Mouse (Mus musculus): ENCODE data around the gene Add3. TPM values are rescaled to one million over a fixed set of nuclear protein-coding genes. Genes with fewer than 3 reads are reported as not detected.

Gene Add3
- polyA plus RNA-seq, 1 experiment from 2014 or later, result 106 TPM

DNA sequence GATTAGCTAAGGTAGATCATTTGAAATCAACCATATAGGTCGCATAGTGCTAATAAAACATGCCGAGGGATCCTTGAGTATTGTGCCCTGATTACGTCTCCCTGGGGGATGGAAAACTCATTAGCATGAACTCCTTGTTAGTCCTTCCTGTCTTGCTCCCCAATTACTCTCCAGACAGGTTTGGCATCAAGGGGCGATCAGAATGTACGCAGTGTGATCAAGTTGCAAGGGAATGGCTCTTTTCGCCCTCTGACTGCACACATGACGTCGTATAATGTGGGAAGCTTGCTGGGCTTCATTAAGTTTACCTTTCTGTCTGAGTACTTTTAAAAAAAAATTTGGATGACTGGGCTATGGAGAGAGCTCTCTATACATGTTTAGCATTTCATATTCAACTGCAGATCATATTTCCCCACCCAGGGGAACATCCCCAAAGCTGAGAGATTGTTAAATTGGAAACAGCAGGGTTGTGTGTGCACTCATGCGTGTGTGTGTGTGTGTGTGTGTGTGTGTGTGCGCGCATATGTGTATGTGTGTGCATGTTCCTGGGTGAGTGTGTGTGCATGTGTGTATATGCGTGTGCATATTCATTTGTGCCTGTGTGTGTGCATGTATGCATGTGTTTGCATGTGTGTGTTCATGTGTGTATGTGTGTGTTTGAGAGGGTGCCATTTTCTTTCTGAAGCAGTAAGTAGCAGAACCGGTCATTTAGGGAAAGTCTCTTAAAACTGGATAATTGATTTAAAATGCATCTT, 3.7 kb upstream of the Add3 start:
- Histone ChIP-seq H3K4me3 (no peak overlapping the region), H3K4me2 (no peak overlapping the region), H3K27me3 (no peaks in the 10 kb centered on the region), H3K27ac (no peak overlapping the region), H3K9me3 (no peaks in the 10 kb centered on the region), H3K36me3 (no peaks in the 10 kb centered on the region), H3K9ac (no peak overlapping the region), H3K4me1 (peaks cover 23% of the 10 kb centered on the region; the same call in 1 of the 2 replicates)
- 64% methylated on average over 13 of the region's 13 CpGs for WGBS
- no peak for ATAC-seq (ENCODE audit: borderline replicate concordance, extremely low read depth, low FRiP score, low TSS enrichment)

DNA sequence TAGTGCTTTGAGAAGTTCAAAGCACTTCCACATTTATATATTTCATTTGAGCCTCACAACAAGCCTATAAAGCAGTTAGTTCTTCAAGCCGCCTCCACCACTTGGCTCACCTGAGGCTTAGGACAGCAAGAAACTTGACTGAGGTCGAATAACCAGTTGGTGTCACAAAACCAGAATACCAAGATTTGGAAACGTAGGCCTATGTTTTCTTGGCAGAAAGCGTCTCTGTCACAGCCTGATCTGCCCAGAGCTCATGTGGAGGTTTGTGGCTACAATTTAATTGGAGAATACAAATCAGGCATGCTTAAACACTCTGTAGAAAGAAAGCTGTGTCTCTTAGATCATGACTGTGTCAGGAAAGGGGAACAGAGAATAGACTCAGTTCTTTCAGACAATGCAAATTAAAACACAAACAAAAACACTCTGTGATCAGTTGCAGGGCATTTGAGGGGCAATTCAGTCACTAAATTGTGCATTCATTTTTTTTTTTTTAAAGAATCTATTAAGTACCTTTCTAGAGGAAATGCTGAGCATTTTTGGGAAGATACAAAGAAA, 3.0 kb upstream of the Add3 start:
- H3K4me3 ChIP-seq, result no peak overlapping the region
- no peak for ATAC-seq (ENCODE audit: borderline replicate concordance, extremely low read depth, low FRiP score, low TSS enrichment)
- H3K9ac ChIP-seq, result no peak overlapping the region
- no peaks in the 10 kb centered on the region for H3K36me3 ChIP-seq
- H3K4me2 ChIP-seq, result no peak overlapping the region
- H3K4me1 ChIP-seq, result peaks cover 26% of the 10 kb centered on the region; the same call in 1 of the 2 replicates
- no peaks in the 10 kb centered on the region for H3K27me3 ChIP-seq
- H3K9me3 ChIP-seq, result no peaks in the 10 kb centered on the region
- no peak overlapping the region for H3K27ac ChIP-seq
- 51% methylated on average over 4 of the region's 4 CpGs for WGBS

DNA sequence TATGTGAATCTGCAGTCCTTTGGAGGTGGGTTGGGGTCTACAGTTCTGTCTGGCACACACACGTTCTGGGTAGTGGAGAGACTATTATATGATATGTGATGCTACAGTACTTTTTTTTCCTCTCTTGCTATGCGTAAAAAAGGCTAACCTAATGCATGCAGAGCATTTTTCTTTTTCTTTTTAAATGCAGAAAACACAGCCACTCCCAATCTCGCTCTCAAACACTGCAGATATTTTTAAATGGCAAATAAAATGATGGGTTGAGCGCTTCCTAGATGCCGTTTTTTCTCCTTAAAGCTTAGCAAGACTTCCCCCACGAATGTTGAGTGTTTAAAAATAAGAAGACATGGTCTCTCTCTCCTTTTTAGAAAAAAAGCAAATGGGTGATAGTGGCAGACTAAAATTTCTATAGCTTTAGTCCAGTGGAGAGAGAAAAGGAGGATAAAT, 584 bp downstream of the Add3 start:
- peak overlapping the region; percentile 66 for H3K4me3 ChIP-seq
- H3K9me3 ChIP-seq, result no peaks in the 10 kb centered on the region
- H3K9ac ChIP-seq, result peak overlapping the region; percentile 68
- H3K27ac ChIP-seq, result peak overlapping the region; percentile 97
- no peak for ATAC-seq (ENCODE audit: borderline replicate concordance, extremely low read depth, low FRiP score, low TSS enrichment)
- H3K4me2 ChIP-seq, result peak overlapping the region; percentile 64
- H3K36me3 ChIP-seq, result no peaks in the 10 kb centered on the region
- peaks cover 44% of the 10 kb centered on the region for H3K4me1 ChIP-seq
- 2% methylated on average over 6 of the region's 6 CpGs for WGBS
- H3K27me3 ChIP-seq, result no peaks in the 10 kb centered on the region

- H3K27ac ChIP-seq, result peak overlapping the region; percentile 97
- ATAC-seq (ENCODE audit: borderline replicate concordance, extremely low read depth, low FRiP score, low TSS enrichment), result peak; percentile 9
- H3K4me2 ChIP-seq, result peak overlapping the region; percentile 64
- H3K36me3 ChIP-seq, result no peaks in the 10 kb centered on the region
- no peaks in the 10 kb centered on the region for H3K9me3 ChIP-seq
- H3K27me3 ChIP-seq, result no peaks in the 10 kb centered on the region
- H3K9ac ChIP-seq, result peak overlapping the region; percentile 68
- under 1% methylated on average over 23 of the region's 23 CpGs for WGBS
- peak overlapping the region; percentile 66 for H3K4me3 ChIP-seq
- peaks cover 44% of the 10 kb centered on the region for H3K4me1 ChIP-seq
Measured at GRCm38 (mm10) chr19:53141251-53142072, 1.2 kb downstream of the Add3 start.

- no peaks in the 10 kb centered on the region for H3K36me3 ChIP-seq
- H3K27ac ChIP-seq, result peak overlapping the region; percentile 97
- peak overlapping the region; percentile 66 for H3K4me3 ChIP-seq
- H3K4me1 ChIP-seq, result peaks cover 48% of the 10 kb centered on the region
- H3K4me2 ChIP-seq, result peak overlapping the region; percentile 64
- H3K9ac ChIP-seq, result peak overlapping the region; percentile 77
- peak; percentile 97 for ATAC-seq (ENCODE audit: borderline replicate concordance, extremely low read depth, low FRiP score, low TSS enrichment)
- no peaks in the 10 kb centered on the region for H3K27me3 ChIP-seq
- H3K9me3 ChIP-seq, result no peaks in the 10 kb centered on the region
- under 1% methylated on average over 72 of the region's 84 CpGs for WGBS
Measured at GRCm38 (mm10) chr19:53142190-53143107, 2.2 kb downstream of the Add3 start.

- ATAC-seq (ENCODE audit: borderline replicate concordance, extremely low read depth, low FRiP score, low TSS enrichment), result peak; percentile 12; the same call in 1 of the 2 replicates
- no peaks in the 10 kb centered on the region for H3K36me3 ChIP-seq
Measured at GRCm38 (mm10) chr19:53143108-53143971, 3.1 kb downstream of the Add3 start.

GRCm38 (mm10) chr19:53145075-53145474, 4.8 kb downstream of the Add3 start:
- Histone ChIP-seq H3K9ac (no peak overlapping the region), H3K27ac (no peak overlapping the region), H3K27me3 (no peaks in the 10 kb centered on the region), H3K36me3 (no peaks in the 10 kb centered on the region), H3K4me1 (peaks cover 39% of the 10 kb centered on the region), H3K9me3 (no peaks in the 10 kb centered on the region), H3K4me2 (peak overlapping the region; percentile 63; the same call in 1 of the 2 replicates), H3K4me3 (no peak overlapping the region)
- WGBS, result 4% methylated on average over 2 of the region's 2 CpGs
- ATAC-seq (ENCODE audit: borderline replicate concordance, extremely low read depth, low FRiP score, low TSS enrichment), result no peak

More at GRCm38 (mm10) chr19:53143108-53143971, 3.1 kb downstream of the Add3 start:
- Histone ChIP-seq H3K4me1 (peaks cover 44% of the 10 kb centered on the region), H3K9me3 (no peaks in the 10 kb centered on the region), H3K27me3 (no peaks in the 10 kb centered on the region), H3K9ac (peak overlapping the region; percentile 77), H3K4me2 (peak overlapping the region; percentile 63), H3K27ac (peak overlapping the region; percentile 73), H3K4me3 (peak overlapping the region; percentile 66)
- under 1% methylated on average over 48 of the region's 48 CpGs for WGBS

DNA sequence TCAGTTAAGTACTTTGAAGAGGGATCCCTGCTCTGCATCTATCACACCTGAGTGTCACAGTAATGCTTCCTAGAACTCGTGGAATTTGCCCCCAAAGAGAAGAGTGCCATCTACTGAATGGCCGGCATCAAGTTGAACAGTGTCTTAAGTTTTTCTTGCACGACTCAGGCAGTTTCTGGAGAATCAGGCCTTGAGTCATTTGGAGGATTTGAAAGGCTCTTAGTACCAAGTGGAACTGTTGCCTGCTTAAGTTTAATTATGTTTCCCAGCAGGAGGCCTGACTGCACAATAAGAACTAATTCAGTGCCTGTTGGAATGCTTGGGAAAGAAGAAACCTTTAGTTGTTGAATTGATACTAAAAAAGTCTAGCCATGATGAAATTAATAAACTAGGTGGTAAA, 9.1 kb downstream of the Add3 start:
- Histone ChIP-seq H3K27ac (no peak overlapping the region), H3K27me3 (no peaks in the 10 kb centered on the region), H3K9me3 (no peaks in the 10 kb centered on the region), H3K4me2 (no peak overlapping the region), H3K36me3 (no peaks in the 10 kb centered on the region), H3K4me3 (no peak overlapping the region), H3K4me1 (peaks cover 38% of the 10 kb centered on the region), H3K9ac (no peak overlapping the region)
- no peak for ATAC-seq (ENCODE audit: borderline replicate concordance, extremely low read depth, low FRiP score, low TSS enrichment)
- 37% methylated on average over 3 of the region's 3 CpGs for WGBS

GRCm38 (mm10) chr19:53152451-53152850, 12.2 kb downstream of the Add3 start:
- no peaks in the 10 kb centered on the region for H3K36me3 ChIP-seq
- no peaks in the 10 kb centered on the region for H3K27me3 ChIP-seq
- H3K27ac ChIP-seq, result peak overlapping the region; percentile 3; the same call in 1 of the 2 replicates
- H3K4me3 ChIP-seq, result no peak overlapping the region
- H3K4me2 ChIP-seq, result no peak overlapping the region
- 63% methylated on average over 4 of the region's 4 CpGs for WGBS
- H3K4me1 ChIP-seq, result peaks cover 20% of the 10 kb centered on the region
- H3K9me3 ChIP-seq, result no peaks in the 10 kb centered on the region
- no peak overlapping the region for H3K9ac ChIP-seq
- no peak for ATAC-seq (ENCODE audit: borderline replicate concordance, extremely low read depth, low FRiP score, low TSS enrichment)

- H3K4me2 ChIP-seq, result no peak overlapping the region
Measured at GRCm38 (mm10) chr19:53153096-53153495, 12.9 kb downstream of the Add3 start.

More at GRCm38 (mm10) chr19:53153096-53153495, 12.9 kb downstream of the Add3 start:
- H3K9me3 ChIP-seq, result no peaks in the 10 kb centered on the region
- H3K4me3 ChIP-seq, result no peak overlapping the region
- H3K36me3 ChIP-seq, result no peaks in the 10 kb centered on the region
- H3K9ac ChIP-seq, result no peak overlapping the region
- no peak overlapping the region for H3K27ac ChIP-seq
- peaks cover 19% of the 10 kb centered on the region for H3K4me1 ChIP-seq
- no peaks in the 10 kb centered on the region for H3K27me3 ChIP-seq
- WGBS, result 64% methylated on average over 4 of the region's 4 CpGs
- no peak for ATAC-seq (ENCODE audit: borderline replicate concordance, extremely low read depth, low FRiP score, low TSS enrichment)

Data from lung, embryonic 15.5 days (tissue).